Mouse (Mus musculus) left cerebral cortex, postnatal 10 days (tissue): Measurements from ENCODE around the gene Zfp706. TPM values are rescaled to one million over a fixed set of nuclear protein-coding genes. Genes with fewer than 3 reads are reported as not detected.

Source experiments
- DNase-seq, 2 experiments: peaks; one replicate each; pipeline ENCODE4 v3.0.0; 2021 to 2022; ENCODE audit warnings: low spot score in 2 of 2, mixed read lengths in 1 of 2; ENCODE audit errors: extremely low spot score in 1 of 2
- intact Hi-C: fragments of 180-260 bp; cut with DNase I; formaldehyde crosslinking; loops from one replicate; pipeline ENCODE4 v1.15.1; 2025
- total RNA-seq, 2 experiments: library from RNA; stranded (reverse); gene quantifications; 2 replicates each; pipeline ENCODE4 v1.2.3; 2021

The Zfp706 gene
- total RNA-seq, 2 experiments from 2014 or later: 246 TPM

DNA sequence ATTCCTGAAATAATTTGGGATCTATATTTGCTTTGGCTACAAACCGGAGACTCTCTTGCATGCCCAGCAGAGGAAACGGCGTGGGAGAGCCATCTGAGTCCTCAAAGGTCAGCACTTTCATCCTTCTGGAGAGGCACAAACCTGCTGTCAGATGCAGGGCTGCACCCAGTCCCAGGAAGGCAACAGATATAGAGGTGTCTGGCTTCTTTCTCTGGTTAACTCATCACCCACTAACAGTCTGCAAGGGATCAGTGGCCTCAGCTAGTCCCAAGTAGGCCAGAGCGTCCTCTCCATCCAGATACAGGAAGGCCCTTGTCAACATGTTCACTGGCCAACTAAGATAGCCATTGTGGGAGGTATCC is 46.7 kb downstream of the Zfp706 start:
- intact Hi-C loops: no loop called here
- no peak for DNase-seq

DNA sequence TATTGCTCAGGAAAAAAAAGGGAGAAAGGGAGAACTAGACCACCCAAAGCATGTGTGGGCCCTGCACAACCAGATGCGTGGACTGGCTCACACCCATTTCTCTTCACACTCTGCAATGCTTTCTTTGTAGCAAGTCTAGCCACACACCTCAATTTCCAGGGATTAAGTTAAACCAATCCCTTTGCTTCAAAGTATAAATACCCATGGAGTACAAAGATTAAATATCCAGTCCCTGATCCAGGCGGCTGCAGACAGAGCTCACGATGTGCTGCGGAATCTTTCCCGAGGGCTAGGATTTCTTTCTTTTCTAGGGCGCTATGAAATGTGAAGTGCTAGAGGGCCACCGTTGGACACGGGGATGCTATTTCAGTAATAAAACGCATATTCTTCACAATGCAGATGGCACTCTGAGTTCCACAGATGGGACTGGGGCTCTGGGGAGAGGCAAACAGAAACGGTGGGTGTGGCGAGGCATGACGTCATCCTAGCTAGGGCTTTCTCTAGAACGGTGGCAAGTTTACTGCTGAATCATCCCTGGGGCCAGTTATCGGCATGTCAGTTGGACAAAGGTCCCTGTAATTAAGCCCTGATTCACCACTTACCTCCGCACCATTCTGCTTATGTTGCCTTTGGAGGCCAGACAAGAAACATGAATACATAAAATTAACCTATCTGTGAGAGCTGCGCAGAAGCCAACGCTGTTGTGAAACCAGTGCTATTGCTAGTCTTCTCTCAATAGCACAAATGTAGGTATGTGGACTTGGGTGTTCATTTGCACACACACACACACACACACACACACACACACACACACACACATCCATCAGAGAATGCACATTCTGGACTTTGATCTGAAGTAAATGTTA is 47.3 kb downstream of the Zfp706 start:
- intact Hi-C loops: no loop called here
- DNase-seq: peak; percentile 80 to 83

DNA sequence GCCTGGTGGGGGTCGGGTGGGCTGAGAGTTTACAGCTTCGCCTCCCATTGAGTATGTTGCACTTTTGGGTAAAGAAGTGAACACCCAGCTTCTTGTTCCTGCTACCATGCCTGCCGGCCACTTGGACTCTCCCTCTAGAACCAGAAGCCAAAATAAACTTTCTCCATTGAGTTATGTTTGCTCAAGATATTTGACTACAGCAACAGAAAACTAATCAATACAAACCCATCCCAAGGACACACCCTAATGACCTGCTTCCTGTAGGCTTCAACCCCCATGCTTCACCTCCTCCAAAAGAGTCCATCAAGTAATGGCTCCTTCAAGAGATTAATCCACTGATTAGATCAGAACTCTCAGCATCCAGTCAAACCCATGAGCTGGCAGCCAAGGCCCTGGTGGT is 51.4 kb downstream of the Zfp706 start:
- no peak for DNase-seq
- intact Hi-C loops: no loop called here

DNA sequence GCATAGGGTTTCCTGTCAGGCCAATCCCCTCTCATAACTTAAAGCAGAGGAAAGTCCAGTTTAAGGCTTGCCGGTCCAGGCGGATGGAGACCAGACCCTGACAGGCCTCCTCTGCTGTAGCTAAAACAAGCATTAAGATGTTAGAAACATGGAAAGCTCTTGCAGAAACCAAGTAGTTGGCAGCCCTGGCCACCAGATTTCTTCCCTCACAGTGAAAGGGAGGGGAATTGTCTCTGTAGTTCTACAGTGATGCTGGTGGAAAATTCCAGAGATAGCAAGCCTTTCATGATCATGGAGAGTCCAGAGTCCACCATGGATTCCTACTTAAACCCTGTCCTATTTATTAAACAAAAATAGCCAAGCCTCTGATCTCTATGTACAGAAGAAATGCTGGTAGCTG is 57.3 kb downstream of the Zfp706 start:
- intact Hi-C loops: no loop called here
- no peak for DNase-seq

DNA sequence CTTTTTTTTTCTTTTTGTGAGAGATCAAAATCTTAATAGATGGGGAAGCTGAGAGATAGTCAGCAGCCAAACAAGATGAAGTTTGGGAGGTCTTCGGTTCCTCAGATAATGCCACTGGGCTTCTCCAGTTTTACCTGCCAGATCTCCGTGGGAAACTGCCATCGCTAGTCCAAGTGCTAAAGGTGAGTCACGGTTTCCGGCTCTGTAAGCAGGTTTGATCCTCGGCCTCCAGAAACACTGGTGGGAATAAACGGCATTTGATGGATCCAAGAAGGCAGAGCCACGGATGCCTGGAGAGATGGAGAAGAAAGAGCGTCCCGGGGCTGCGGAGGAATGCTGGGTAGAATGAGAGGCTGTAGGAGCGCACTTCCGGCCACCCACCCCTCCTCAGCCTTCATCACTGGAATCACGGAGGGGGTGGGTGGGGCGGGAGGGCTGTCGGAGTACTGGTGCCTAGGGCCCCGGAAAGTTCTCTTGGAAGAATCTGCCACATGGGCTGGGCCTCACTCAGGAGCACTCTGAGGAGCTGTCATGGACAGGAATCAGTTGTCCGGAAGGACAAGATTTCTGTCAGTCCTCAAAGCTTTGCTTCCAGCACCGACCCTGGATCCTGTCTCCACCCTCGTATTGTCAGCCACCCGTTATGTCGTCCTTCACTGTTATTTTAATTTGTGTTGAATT is 58.6 kb downstream of the Zfp706 start:
- no peak for DNase-seq
- intact Hi-C loops: no loop called here
